Mouse (Mus musculus) urinary bladder, postnatal 36 days (tissue): ENCODE measurements at regions not wholly inside any gene's neighbourhood (a gene's known extent, or its start where the extent isn't known, plus 50 kb on each side); places are given as distances from the start of the nearest gene placed in this dataset.

Experiments
- DNase-seq, 2 experiments: peaks; one replicate each; pipeline ENCODE4 v3.0.0; 2022; ENCODE audit warnings: low spot score in 2 of 2, mixed read lengths in 1 of 2

DNA sequence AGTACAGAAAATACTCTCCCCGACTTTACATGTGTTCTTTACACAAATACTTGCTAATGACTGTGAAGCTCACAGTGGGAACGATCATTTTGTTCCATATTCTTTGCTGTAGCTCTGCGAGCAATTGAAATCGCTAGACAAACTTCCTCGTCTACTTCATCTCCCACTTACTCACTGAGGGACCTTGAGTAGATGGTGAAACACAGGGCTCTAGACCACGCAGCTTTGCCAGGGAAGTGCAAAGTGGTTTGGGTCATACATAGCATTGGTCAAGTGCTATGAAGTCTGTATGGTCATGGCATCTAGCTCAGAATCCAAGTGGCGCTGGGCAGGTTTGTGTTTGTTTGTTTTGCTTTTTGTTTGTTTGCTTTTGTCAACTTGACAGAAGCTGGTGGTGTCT lies 1174.0 kb upstream of the A1bg start:
- DNase-seq = no peak

DNA sequence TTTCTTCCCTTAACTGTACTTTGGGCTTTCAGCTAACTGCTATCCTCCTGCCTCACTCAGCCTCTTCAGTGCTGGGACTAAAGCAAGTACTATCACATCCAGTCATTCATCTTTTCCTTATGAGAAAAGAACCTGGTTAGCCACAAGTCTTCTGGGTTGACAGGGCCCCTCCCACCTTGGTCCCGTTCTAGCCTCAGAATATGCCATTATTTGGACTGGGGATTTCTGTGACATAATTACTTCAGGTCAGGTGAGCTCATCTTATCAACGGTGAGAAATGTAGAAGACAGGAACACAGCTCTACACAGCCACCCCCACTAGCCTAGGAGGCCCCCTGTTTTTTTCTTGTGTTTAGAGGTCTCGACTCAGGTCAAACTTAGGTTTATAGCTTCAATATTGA lies 1172.4 kb upstream of the A1bg start:
- no peak for DNase-seq

DNA sequence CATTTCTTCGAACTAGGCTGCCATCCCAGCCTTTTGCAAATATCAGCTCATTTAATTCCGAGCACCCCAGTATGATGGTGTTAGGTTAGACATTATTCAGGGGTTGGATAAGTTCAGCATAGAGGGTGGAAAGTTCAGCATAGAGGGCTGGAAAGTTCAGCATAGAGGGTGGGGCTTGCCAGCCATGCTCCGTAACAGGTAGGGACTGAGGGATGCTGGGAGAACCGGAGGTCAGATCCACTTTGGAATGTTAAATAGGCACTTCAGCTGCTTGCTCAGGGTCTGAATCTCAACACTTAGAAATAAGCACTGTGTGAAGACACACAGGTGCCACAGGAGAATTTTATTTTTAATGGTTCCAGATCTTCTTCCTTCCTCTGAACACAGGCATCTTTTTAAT lies 1170.9 kb upstream of the A1bg start:
- DNase-seq = no peak

DNA sequence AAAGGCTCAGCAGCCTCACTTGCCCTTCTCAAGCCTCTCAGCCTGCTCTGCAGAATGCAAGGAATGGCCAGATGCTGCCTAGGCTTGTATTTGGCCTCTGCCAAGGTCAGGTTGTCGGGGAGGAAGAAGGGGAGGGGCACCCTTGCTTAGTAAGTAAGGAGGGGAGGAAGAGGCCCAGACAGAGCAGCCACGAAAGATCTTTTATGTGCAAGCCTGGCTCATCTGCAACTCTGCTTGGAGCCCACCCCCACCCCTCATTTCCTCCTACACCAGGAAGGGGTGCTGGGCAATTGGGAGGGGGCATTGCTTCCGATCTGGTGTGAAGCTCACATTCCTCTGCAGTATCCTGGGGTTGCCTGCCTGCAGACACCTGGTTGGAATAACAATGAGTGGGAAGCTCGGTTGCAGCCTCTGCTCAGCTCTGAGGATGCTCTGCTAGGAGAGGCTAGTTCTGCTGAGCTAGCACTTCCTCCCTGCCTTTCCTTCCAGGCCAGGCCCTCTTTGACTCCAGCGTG lies 1169.9 kb upstream of the A1bg start:
- peak; percentile 47 to 54 for DNase-seq

DNA sequence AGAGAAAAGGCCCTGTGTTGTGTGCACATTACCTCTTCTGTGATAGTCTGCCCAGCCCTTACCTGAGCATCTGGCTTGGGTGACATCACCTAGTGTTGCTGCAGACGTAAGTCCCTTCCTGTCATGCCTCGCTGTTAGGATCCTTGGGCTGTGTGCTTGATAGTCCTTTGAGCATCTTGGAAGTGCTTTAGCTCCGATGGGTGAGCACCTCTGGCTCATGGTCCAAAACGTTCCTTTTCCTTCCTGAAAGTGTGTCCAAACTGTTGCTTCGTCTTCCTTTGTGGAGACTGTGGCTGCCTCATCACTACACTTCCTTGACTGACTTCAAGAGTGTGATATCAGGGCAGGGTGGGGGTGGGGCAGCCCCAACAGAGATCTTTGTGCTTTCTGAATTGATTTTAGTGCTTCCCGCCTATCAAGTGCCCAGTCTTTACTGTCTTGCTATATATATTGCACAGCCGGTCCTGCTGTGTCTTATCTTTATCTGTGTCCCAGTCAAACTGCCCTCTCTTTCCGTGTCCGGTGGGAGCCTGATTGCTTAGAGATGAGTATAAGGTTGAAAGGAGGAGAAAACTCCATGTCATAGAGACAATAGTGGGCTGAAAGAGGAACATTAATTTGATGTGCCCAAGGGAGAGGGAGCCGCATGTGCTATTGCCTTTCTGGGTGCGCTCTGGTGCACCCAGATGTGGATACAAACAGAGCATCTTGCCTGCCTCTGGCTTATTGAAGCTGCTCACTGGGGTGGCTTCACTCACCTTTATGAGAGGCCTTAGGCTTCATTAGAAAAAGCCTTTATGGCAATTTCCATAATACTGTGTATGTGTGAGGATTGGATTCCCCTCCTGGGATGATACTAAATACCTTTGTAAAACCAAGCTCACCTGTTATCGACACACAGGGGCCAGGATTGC lies 1169.2 kb upstream of the A1bg start:
- no peak for DNase-seq

DNA sequence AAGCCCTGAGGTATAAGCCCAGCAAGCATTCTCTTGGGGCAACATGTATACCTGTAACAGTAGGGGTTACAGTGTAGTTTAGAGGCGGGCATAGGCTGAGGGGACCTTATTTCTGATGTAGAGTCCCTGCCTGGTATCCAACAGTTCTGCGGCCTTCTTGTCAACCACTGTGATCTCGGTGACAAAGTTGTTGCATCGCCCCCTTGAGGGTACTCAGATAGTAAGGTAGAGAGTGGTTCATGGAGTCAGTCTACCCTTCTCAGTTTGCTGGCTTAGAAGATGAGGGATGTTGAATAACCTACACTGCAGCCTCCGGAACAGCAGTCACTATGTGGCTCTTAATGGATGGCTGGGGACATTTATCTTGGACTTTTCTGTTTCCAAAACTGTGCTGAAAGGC lies 1168.3 kb upstream of the A1bg start:
- no peak for DNase-seq

DNA sequence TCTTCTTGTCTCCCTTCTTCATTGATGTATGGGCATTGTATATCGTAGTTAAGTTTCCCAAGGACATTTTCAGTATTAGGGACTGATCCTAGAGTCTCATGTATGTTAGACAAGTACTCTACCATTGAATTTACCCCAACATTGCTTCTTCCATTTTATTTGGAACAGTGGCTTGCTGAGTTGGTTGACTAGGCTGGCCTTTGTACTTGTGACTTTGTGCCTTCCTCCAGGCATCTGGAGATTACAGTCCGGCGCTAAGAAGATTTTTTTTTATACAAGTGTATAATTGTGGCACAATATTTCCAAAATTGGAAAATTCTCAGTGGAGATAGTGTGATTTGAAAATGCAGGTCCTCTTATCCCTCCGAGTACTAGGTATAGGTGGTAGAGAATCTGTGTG lies 1165.5 kb upstream of the A1bg start:
- no peak for DNase-seq

DNA sequence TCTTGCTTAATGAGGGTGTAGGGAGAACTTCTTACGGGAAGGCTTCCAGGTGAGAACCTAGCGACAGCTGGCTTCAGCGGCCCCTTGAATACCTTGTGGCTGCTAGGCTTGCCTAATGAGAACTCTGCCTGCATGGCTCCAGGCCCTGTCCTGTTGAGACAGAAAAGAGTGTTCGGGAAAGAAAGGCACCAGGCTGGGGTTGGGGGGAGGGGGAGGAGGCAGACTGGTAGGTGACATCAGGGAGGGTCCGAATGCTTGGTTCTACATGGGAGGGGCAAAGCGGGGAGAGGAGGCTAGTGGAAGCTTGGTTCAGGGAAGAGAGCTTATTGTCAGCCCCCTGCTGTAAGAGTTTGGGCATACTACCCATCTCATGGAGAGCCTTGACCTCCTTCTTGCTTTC lies 1164.9 kb upstream of the A1bg start:
- DNase-seq = no peak

DNA sequence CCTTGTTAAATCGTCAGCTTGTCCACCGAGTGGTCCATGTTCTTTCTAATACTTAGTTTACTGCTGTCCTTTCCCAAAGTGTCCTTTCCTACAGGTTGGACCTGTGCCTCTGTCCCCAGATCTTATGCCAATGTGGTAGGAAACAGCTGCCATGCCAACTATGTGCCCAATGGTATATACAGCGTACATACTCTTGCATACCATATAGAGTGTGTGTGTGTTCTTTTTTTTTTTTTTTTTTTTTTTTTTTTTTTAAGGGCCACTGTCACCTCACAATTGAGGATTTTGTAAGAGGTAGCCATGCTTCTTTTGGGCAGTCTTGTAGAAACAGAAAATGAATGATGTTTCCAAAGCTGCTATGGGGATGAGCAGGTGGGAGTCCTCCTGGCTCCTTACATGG lies 1163.2 kb upstream of the A1bg start:
- no peak for DNase-seq

DNA sequence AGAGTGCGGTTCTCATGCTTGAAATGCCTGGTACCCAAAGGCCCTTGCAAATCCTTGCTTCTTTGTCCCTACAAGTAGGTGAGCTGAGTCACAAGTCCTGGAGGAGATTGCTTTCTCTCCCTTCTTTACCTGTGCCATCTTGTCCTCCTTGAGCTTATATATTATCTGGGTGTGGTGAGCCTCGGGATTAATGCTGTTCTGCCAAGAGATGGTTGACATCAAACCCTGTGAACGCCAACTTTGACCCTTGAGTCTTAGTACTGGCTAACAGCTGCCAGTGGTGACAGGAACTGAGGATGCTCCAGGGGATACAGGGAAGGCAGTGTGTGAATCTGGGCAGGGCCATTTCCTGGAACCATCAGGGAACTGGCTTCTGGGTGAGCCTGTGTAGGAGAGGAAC lies 1160.5 kb upstream of the A1bg start:
- no peak for DNase-seq

DNA sequence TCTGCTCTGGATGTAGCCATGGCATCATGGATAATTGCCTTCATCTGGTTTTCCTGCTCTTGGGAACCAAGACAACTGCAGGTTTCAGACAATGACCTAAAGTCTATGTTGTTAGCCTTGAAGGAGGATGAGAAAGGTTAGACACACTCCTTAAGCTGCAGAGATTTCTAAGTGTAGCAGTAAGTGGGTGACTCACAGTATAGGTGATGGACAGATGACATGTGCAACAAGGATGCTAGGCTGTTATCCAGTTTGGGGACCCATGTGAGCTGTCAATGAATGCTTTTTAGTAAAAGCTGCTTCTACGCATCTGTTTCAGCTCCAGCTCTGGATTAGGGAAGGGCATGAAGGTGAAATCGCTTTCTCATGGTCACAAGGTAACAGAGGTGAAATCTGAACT lies 1159.7 kb upstream of the A1bg start:
- DNase-seq = no peak

DNA sequence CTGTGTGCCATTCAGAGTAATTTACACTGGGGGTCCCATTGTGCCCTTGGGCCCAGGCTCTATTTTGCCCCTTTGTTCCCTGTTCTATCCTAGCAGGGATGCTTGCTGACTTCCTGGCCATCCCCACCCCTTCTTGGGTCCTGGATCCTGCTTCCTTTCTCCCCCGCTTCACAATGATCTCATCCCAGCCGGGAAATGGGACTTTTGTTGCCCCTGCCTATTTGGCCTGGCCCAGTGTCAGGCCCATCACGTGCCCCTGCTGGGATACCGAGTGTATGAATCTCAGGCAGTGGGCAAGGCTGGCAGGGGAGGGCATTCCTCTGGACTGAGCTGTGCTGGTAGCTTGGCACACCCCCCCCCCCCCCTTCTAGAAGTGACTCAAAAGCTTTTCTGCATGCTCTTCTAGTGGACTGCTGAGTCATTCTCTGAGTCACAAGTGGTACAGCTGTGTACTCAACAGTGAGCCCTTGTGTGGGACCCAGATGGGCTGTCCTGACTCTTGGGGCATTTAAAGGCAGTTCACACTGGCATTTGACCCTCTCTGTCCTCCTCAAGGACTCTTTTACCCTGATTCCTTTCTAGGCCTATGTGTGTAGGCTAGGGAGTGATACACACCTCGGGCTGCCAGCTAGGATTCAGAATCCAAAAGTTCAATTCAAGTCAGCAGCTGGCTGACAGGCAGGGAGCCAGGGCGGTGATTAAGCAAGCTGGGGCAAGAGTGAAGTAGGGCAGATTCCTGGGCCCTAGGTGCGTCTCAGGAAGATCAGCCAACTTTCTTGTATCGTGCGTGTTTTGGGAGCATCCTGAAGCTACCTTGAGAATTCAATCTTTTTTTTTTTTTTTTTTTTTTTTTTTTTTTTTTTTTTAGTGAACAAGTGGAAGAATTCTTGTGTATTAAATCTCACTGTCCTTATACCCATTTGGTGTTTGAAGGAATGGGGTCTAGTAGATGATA lies 1156.6 kb upstream of the A1bg start:
- peak; percentile 84 to 86 for DNase-seq

DNA sequence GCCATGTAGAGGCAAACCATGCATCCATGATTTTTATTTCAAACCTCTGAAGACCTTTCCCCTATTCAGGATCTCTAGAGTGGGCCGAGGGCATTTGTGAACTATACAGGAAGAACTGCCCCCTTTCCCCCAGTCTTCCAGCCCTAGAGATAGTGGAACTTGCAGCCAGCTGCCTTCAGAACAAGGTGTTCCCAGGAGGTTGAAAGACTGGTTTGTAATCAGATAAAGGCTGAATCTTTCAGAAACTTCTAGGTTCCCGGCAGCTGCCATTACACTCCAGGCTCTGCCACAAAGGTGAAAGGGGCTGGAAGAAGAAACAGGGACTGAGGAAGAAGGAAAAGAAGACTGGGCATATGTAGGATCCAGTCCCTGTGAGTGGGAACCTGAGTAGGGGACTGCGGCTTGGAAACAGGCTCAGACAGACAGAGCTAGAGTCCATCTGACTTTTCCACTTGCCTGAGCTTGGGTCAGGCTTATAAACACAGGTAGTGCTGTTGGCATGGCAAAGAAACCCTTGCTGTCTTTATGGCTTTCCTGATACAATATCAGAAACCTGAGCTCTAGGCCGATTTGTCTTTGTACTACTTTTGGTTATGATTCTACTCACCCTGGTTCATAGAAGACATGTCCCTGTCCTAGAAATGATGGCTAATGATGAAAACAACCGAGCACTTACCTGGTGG lies 1153.9 kb upstream of the A1bg start:
- DNase-seq = peak; percentile 31 to 40

DNA sequence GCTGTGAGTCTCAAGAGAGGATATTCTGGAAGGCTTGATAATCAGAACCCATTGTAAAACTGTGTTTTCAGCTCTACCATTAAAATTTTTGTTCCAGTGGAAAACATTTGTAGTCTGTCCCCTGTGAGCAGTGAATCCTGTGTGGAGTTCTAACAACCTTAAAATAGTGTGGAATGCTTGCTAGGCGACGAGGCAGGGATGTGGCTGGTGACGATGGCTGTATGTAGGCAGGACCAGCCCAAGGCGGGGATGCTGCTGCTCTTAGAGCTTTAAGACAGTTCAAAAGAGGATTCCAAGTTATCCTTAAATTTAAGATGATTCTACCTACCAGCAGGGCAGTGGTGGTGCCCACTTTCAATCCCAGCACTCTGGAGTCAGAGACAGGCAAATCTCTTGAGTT lies 1151.9 kb upstream of the A1bg start:
- DNase-seq = no peak

DNA sequence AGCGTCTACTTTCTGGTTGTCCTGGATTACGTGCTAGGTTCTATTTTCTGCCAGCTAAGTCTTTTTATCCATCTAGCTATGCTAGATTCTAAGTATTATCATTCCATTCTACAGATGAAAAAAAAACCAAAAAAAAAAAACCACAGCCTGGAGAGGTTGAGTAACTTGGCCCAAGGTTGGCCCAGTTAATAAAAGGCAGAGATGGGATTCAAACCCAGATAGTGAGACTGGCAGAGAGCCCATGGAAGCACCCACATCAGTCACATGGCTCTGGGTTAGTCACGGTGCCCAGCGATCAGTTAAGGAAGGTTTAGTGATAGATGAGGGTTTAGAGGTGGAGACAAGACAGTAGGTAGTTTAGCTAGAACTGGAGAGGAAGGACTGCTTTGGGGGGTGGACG lies 1150.8 kb upstream of the A1bg start:
- DNase-seq = no peak

DNA sequence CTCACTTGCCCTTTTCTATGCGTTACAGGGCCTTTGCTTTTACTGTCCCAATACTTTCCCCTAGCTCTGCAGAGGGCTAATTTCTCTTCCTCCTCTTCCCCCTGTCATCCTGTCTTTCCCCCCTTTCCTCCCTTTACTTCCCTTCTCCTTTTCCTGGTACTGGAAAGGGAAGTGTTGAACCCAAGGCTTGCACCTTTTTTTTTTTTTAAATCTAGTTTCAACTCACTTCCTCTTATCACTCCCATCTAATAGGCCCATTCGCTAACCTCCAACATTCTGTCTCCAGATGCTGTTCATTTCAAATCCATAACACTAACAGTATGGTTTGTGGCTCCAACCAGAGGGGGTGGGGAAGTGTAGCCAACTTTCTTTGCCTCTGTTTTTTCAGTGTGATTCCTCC lies 1148.5 kb upstream of the A1bg start:
- no peak for DNase-seq

DNA sequence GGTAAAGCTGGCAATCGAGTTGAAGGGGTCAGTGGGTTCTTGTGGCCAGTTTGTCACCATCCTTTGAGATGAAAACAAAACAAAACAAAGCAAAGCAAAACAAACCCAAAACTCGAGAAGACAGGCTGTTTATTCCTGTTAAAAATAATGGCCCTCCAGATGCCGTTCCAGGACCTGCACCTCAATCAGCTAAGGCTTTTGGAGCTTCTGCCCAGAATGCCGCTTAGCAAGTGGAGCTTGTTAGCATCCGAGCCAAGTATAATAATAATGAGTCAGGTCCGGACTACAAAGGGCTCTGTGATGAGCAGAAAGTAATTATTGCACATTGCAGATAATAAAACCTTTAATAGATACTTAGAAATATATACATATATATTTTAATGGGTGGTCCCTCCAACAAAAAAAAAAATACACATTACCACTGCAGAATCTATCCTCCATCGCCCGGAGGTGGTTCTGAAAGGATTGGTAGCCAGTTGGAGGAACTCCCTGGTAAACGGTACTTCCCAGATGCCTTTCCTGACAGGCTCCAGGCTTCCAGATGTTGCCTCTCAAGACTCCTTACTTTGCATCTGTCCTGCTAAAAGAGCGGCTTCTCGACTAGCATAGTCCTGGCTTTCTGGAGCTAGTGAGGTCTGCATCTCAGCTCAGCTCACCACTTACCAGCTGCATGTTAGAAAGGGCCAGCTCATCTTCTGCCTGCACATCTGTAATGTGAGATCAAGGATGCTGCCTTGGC lies 1145.8 kb upstream of the A1bg start:
- DNase-seq = no peak

DNA sequence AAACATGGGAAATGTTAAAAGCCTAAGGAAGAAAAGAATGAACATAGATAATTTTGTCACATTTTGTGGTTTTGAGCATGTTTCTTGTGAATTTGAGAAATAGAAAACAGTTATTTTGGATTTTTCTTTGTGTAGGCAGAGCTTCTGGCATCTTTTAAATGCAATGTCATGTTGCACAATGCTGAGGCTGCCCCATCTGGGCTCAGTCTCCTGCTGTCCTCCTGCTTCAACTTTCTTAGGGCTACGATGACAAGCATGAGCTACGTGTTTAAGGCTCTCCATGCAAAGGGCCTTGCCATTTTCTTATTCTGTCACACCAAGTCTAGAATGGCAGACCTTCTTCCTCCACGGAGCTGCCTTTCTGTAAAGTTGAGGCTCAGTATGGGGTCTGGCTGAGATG lies 1141.6 kb upstream of the A1bg start:
- no peak for DNase-seq

DNA sequence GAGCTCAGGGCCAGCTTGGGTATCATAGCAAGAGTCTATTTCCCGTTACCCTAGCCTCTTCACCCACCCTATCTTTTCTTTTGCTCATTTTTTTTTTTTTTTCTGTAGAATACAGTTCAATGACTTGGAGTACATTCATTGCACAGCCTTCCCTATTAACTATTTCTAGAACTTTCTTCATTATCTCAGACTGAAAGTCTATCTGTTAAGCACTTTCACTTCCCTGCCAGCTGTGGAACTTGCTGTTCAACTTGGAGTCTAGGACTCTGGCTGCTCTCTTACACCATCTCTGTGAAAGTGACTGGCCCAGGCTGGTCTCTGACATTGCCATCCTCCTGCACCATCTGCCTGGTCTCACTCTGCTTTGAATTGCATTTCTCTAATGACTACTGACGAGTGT lies 1134.6 kb upstream of the A1bg start:
- DNase-seq = no peak

DNA sequence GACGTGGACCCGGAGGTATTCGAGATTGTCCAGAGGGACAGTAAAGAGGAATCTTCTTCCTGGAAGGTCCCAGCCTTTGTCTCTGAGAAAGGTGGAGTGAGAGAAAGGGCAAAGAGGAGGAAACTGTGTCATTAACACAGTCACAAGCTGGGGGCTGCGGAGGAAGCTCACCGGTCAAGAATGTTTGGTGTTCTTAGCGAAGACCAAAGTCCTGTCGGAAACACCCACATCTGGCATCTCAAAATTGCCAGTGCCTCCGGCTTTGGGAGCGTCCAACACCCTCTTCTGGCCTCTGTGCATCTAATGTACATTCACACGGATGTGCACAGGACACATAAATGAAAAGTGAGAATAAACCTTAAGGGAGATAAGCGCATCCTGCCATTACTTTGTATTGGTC lies 1134.1 kb upstream of the A1bg start:
- no peak for DNase-seq

DNA sequence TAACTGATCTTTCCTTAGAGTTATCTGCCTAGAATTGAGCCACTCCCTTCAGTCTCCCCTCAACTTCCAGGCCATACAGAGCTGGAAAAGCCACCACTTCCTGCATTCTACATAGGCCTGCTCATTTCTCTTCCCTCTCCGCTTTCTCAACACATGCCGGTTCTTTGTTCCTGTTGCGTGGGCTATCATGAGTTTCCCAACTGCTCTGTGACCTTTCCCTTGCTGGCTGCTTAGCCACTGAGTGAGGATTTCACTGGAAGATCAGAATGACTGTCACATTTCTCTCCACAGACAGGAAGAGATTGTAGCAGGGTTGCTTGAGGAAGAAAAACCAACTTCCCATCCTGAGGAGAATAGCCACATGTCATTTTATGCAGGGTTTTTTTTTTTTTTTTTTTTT lies 1133.6 kb upstream of the A1bg start:
- DNase-seq = peak in 1 of 2 experiments; percentile 33
